Mouse (Mus musculus): ENCODE data around the gene Ctla4. TPM values are rescaled to one million over a fixed set of nuclear protein-coding genes. Genes with fewer than 3 reads are reported as not detected.

Ctla4 gene
- polyA plus RNA-seq, 1 experiment from 2014 or later = not detected

GRCm38 (mm10) chr1:60862510-60862909, 24.3 kb upstream of the Ctla4 start:
- ATAC-seq = no peak
- Histone ChIP-seq H3K36me3 (ENCODE audit: control insufficient read depth, insufficient read depth) (no peaks in the 10 kb centered on the region), H3K4me3 (ENCODE audit: low read depth, low read length) (no peak overlapping the region), H3K27ac (ENCODE audit: low read depth, low read length) (no peak overlapping the region), H3K27me3 (replicated peaks; ENCODE audit: control insufficient read depth, insufficient read depth, low read length) (no peaks in the 10 kb centered on the region), H3K4me1 (replicated peaks; ENCODE audit: control insufficient read depth, insufficient read depth, low read length) (no peaks in the 10 kb centered on the region), H3K9ac (ENCODE audit: low read depth, low read length) (no peak overlapping the region), H3K9me3 (ENCODE audit: control insufficient read depth) (no peaks in the 10 kb centered on the region), H3K4me2 (replicated peaks; ENCODE audit: low read depth) (no peak overlapping the region)
- no peak for TF ChIP-seq CTCF (IDR thresholded peaks at IDR 0.05; ENCODE audit: low read depth)
- 51% methylated on average over 3 of the region's 3 CpGs for WGBS

GRCm38 (mm10) chr1:60862951-60863461, 23.8 kb upstream of the Ctla4 start:
- Histone ChIP-seq H3K4me3 (ENCODE audit: low read depth, low read length) (no peak overlapping the region), H3K27ac (ENCODE audit: low read depth, low read length) (no peak overlapping the region), H3K36me3 (ENCODE audit: control insufficient read depth, insufficient read depth) (no peaks in the 10 kb centered on the region), H3K4me2 (replicated peaks; ENCODE audit: low read depth) (no peak overlapping the region), H3K4me1 (replicated peaks; ENCODE audit: control insufficient read depth, insufficient read depth, low read length) (no peaks in the 10 kb centered on the region), H3K27me3 (replicated peaks; ENCODE audit: control insufficient read depth, insufficient read depth, low read length) (no peaks in the 10 kb centered on the region), H3K9ac (ENCODE audit: low read depth, low read length) (no peak overlapping the region), H3K9me3 (ENCODE audit: control insufficient read depth) (no peaks in the 10 kb centered on the region)
- ATAC-seq = peak; percentile 12; the same call in 1 of the 2 replicates
- whole genome bisulfite sequencing = 43% methylated on average over 13 of the region's 13 CpGs
- TF ChIP-seq CTCF (IDR thresholded peaks at IDR 0.05; ENCODE audit: low read depth) = no peak

GRCm38 (mm10) chr1:60863701-60864100, 23.1 kb upstream of the Ctla4 start:
- WGBS = 86% methylated on average over 3 of the region's 3 CpGs

GRCm38 (mm10) chr1:60865167-60865566, 21.6 kb upstream of the Ctla4 start:
- Histone ChIP-seq H3K27ac (ENCODE audit: low read depth, low read length) (no peak overlapping the region), H3K4me3 (ENCODE audit: low read depth, low read length) (no peak overlapping the region), H3K9ac (ENCODE audit: low read depth, low read length) (no peak overlapping the region), H3K9me3 (ENCODE audit: control insufficient read depth) (no peaks in the 10 kb centered on the region), H3K4me2 (replicated peaks; ENCODE audit: low read depth) (no peak overlapping the region), H3K4me1 (replicated peaks; ENCODE audit: control insufficient read depth, insufficient read depth, low read length) (no peaks in the 10 kb centered on the region), H3K36me3 (ENCODE audit: control insufficient read depth, insufficient read depth) (no peaks in the 10 kb centered on the region), H3K27me3 (replicated peaks; ENCODE audit: control insufficient read depth, insufficient read depth, low read length) (no peaks in the 10 kb centered on the region)
- no peak for TF ChIP-seq CTCF (IDR thresholded peaks at IDR 0.05; ENCODE audit: low read depth)
- 74% methylated on average over 2 of the region's 2 CpGs for WGBS
- no peak for ATAC-seq

More at GRCm38 (mm10) chr1:60863701-60864100, 23.1 kb upstream of the Ctla4 start:
- Histone ChIP-seq H3K27ac (ENCODE audit: low read depth, low read length) (no peak overlapping the region), H3K4me3 (ENCODE audit: low read depth, low read length) (no peak overlapping the region), H3K9ac (ENCODE audit: low read depth, low read length) (no peak overlapping the region), H3K4me1 (replicated peaks; ENCODE audit: control insufficient read depth, insufficient read depth, low read length) (no peaks in the 10 kb centered on the region), H3K9me3 (ENCODE audit: control insufficient read depth) (no peaks in the 10 kb centered on the region), H3K27me3 (replicated peaks; ENCODE audit: control insufficient read depth, insufficient read depth, low read length) (no peaks in the 10 kb centered on the region), H3K36me3 (ENCODE audit: control insufficient read depth, insufficient read depth) (no peaks in the 10 kb centered on the region), H3K4me2 (replicated peaks; ENCODE audit: low read depth) (no peak overlapping the region)
- no peak for TF ChIP-seq CTCF (IDR thresholded peaks at IDR 0.05; ENCODE audit: low read depth)
- no peak for ATAC-seq

- Histone ChIP-seq H3K4me1 (replicated peaks; ENCODE audit: control insufficient read depth, insufficient read depth, low read length) (no peaks in the 10 kb centered on the region), H3K9me3 (ENCODE audit: control insufficient read depth) (no peaks in the 10 kb centered on the region), H3K27me3 (replicated peaks; ENCODE audit: control insufficient read depth, insufficient read depth, low read length) (no peaks in the 10 kb centered on the region), H3K27ac (ENCODE audit: low read depth, low read length) (no peak overlapping the region), H3K36me3 (ENCODE audit: control insufficient read depth, insufficient read depth) (no peaks in the 10 kb centered on the region), H3K9ac (ENCODE audit: low read depth, low read length) (no peak overlapping the region), H3K4me2 (replicated peaks; ENCODE audit: low read depth) (no peak overlapping the region), H3K4me3 (ENCODE audit: low read depth, low read length) (no peak overlapping the region)
- 67% methylated on average over 5 of the region's 5 CpGs for WGBS
- no peak for TF ChIP-seq CTCF (IDR thresholded peaks at IDR 0.05; ENCODE audit: low read depth)
- ATAC-seq = no peak
Measured at GRCm38 (mm10) chr1:60866043-60866442, 20.8 kb upstream of the Ctla4 start.

- TF ChIP-seq CTCF (IDR thresholded peaks at IDR 0.05; ENCODE audit: low read depth) = peak; percentile 82
- Histone ChIP-seq H3K4me1 (replicated peaks; ENCODE audit: control insufficient read depth, insufficient read depth, low read length) (no peaks in the 10 kb centered on the region), H3K36me3 (ENCODE audit: control insufficient read depth, insufficient read depth) (no peaks in the 10 kb centered on the region), H3K9ac (ENCODE audit: low read depth, low read length) (no peak overlapping the region), H3K4me3 (ENCODE audit: low read depth, low read length) (no peak overlapping the region), H3K27ac (ENCODE audit: low read depth, low read length) (no peak overlapping the region), H3K9me3 (ENCODE audit: control insufficient read depth) (no peaks in the 10 kb centered on the region), H3K27me3 (replicated peaks; ENCODE audit: control insufficient read depth, insufficient read depth, low read length) (no peaks in the 10 kb centered on the region), H3K4me2 (replicated peaks; ENCODE audit: low read depth) (no peak overlapping the region)
- 78% methylated on average over 17 of the region's 17 CpGs for WGBS
- ATAC-seq = no peak
Measured at GRCm38 (mm10) chr1:60868333-60869277, 18.2 kb upstream of the Ctla4 start.

All from intestine, postnatal 0 days (tissue).